Mouse (Mus musculus): ENCODE measurements around the gene Srxn1. TPM values are rescaled to one million over a fixed set of nuclear protein-coding genes. Genes with fewer than 3 reads are reported as not detected.
A peak's percentile ranks its signal among the peaks of the same experiment; 100 is the strongest.

Gene Srxn1
- polyA plus RNA-seq, 1 experiment from 2014 or later, result 13.8 TPM

- Histone ChIP-seq H3K4me1 (ENCODE audit: control insufficient read depth, insufficient read depth, low read length) (peaks cover 20% of the 10 kb centered on the region), H3K9me3 (replicated peaks; ENCODE audit: control insufficient read depth, low read length) (no peaks in the 10 kb centered on the region), H3K4me3 (replicated peaks; ENCODE audit: low read length) (peak within 1 kb of the TSS; percentile 51), H3K4me2 (ENCODE audit: low read depth, low read length) (peak within 1 kb of the TSS; percentile 92), H3K27me3 (ENCODE audit: control insufficient read depth, insufficient read depth, low read length) (peaks cover 28% of the 10 kb centered on the region), H3K9ac (ENCODE audit: low read length) (peak within 1 kb of the TSS; percentile 67), H3K27ac (ENCODE audit: low read length) (no peak within 1 kb of the TSS), H3K36me3 (ENCODE audit: control insufficient read depth, insufficient read depth, low read length) (no peaks in the 10 kb centered on the region)
- peak; percentile 78 for ATAC-seq (ENCODE audit: insufficient read depth, low FRiP score)
- under 1% methylated on average over 117 of the region's 118 CpGs for WGBS
Measured at GRCm38 (mm10) chr2:152143279-152144157, 38.2 kb downstream of the Srxn1 start, which contains the start of gene Tcf15. TSS of gene Tcf15 (plus strand) at chr2:152143561.

- no peak overlapping the region for H3K27ac ChIP-seq (ENCODE audit: low read length)
- 25% methylated on average over 9 of the region's 9 CpGs for whole genome bisulfite sequencing
- H3K4me2 ChIP-seq (ENCODE audit: low read depth, low read length), result peak overlapping the region; percentile 92
- H3K4me1 ChIP-seq (ENCODE audit: control insufficient read depth, insufficient read depth, low read length), result peaks cover 20% of the 10 kb centered on the region
- peaks cover 28% of the 10 kb centered on the region for H3K27me3 ChIP-seq (ENCODE audit: control insufficient read depth, insufficient read depth, low read length)
- H3K4me3 ChIP-seq (replicated peaks; ENCODE audit: low read length), result peak overlapping the region; percentile 51
- no peaks in the 10 kb centered on the region for H3K9me3 ChIP-seq (replicated peaks; ENCODE audit: control insufficient read depth, low read length)
- no peaks in the 10 kb centered on the region for H3K36me3 ChIP-seq (ENCODE audit: control insufficient read depth, insufficient read depth, low read length)
- ATAC-seq (ENCODE audit: insufficient read depth, low FRiP score), result no peak
- peak overlapping the region; percentile 67 for H3K9ac ChIP-seq (ENCODE audit: low read length)
Measured at GRCm38 (mm10) chr2:152144158-152144450, 38.8 kb downstream of the Srxn1 start.

- H3K4me2 ChIP-seq (ENCODE audit: low read depth, low read length), result peak overlapping the region; percentile 92
- peak overlapping the region; percentile 51 for H3K4me3 ChIP-seq (replicated peaks; ENCODE audit: low read length)
- H3K36me3 ChIP-seq (ENCODE audit: control insufficient read depth, insufficient read depth, low read length), result no peaks in the 10 kb centered on the region
- WGBS, result 64% methylated on average over 5 of the region's 5 CpGs
- H3K27me3 ChIP-seq (ENCODE audit: control insufficient read depth, insufficient read depth, low read length), result peaks cover 28% of the 10 kb centered on the region
- ATAC-seq (ENCODE audit: insufficient read depth, low FRiP score), result no peak
- no peak overlapping the region for H3K9ac ChIP-seq (ENCODE audit: low read length)
- H3K4me1 ChIP-seq (ENCODE audit: control insufficient read depth, insufficient read depth, low read length), result peaks cover 20% of the 10 kb centered on the region
- no peak overlapping the region for H3K27ac ChIP-seq (ENCODE audit: low read length)
- H3K9me3 ChIP-seq (replicated peaks; ENCODE audit: control insufficient read depth, low read length), result no peaks in the 10 kb centered on the region
Measured at GRCm38 (mm10) chr2:152144501-152144900, 39.2 kb downstream of the Srxn1 start.

- Histone ChIP-seq H3K27ac (ENCODE audit: low read length) (no peak overlapping the region), H3K4me3 (replicated peaks; ENCODE audit: low read length) (no peak overlapping the region), H3K27me3 (ENCODE audit: control insufficient read depth, insufficient read depth, low read length) (peaks cover 28% of the 10 kb centered on the region), H3K36me3 (ENCODE audit: control insufficient read depth, insufficient read depth, low read length) (no peaks in the 10 kb centered on the region), H3K9ac (ENCODE audit: low read length) (no peak overlapping the region), H3K4me1 (ENCODE audit: control insufficient read depth, insufficient read depth, low read length) (peaks cover 20% of the 10 kb centered on the region), H3K9me3 (replicated peaks; ENCODE audit: control insufficient read depth, low read length) (no peaks in the 10 kb centered on the region), H3K4me2 (ENCODE audit: low read depth, low read length) (no peak overlapping the region)
- no peak for ATAC-seq (ENCODE audit: insufficient read depth, low FRiP score)
- 67% methylated on average over 2 of the region's 2 CpGs for WGBS
Measured at GRCm38 (mm10) chr2:152145711-152146110, 40.4 kb downstream of the Srxn1 start.

GRCm38 (mm10) chr2:152147079-152147478 is 41.8 kb downstream of the Srxn1 start:
- H3K4me3 ChIP-seq (replicated peaks; ENCODE audit: low read length), result no peak overlapping the region
- peaks cover 28% of the 10 kb centered on the region for H3K27me3 ChIP-seq (ENCODE audit: control insufficient read depth, insufficient read depth, low read length)
- WGBS, result 64% methylated on average over 3 of the region's 3 CpGs
- H3K9me3 ChIP-seq (replicated peaks; ENCODE audit: control insufficient read depth, low read length), result no peaks in the 10 kb centered on the region
- ATAC-seq (ENCODE audit: insufficient read depth, low FRiP score), result no peak
- no peak overlapping the region for H3K9ac ChIP-seq (ENCODE audit: low read length)
- peaks cover 13% of the 10 kb centered on the region for H3K4me1 ChIP-seq (ENCODE audit: control insufficient read depth, insufficient read depth, low read length)
- no peaks in the 10 kb centered on the region for H3K36me3 ChIP-seq (ENCODE audit: control insufficient read depth, insufficient read depth, low read length)
- no peak overlapping the region for H3K27ac ChIP-seq (ENCODE audit: low read length)
- H3K4me2 ChIP-seq (ENCODE audit: low read depth, low read length), result no peak overlapping the region

GRCm38 (mm10) chr2:152148675-152149074 is 43.4 kb downstream of the Srxn1 start:
- no peak overlapping the region for H3K9ac ChIP-seq (ENCODE audit: low read length)
- H3K27me3 ChIP-seq (ENCODE audit: control insufficient read depth, insufficient read depth, low read length), result peaks cover 21% of the 10 kb centered on the region
- no peak overlapping the region for H3K27ac ChIP-seq (ENCODE audit: low read length)
- peaks cover 4% of the 10 kb centered on the region; the same call in 1 of the 2 replicates for H3K4me1 ChIP-seq (ENCODE audit: control insufficient read depth, insufficient read depth, low read length)
- H3K36me3 ChIP-seq (ENCODE audit: control insufficient read depth, insufficient read depth, low read length), result no peaks in the 10 kb centered on the region
- no peaks in the 10 kb centered on the region for H3K9me3 ChIP-seq (replicated peaks; ENCODE audit: control insufficient read depth, low read length)
- H3K4me2 ChIP-seq (ENCODE audit: low read depth, low read length), result no peak overlapping the region
- ATAC-seq (ENCODE audit: insufficient read depth, low FRiP score), result no peak
- WGBS, result 86% methylated on average over 9 of the region's 9 CpGs
- H3K4me3 ChIP-seq (replicated peaks; ENCODE audit: low read length), result no peak overlapping the region

GRCm38 (mm10) chr2:152149891-152150290 is 44.6 kb downstream of the Srxn1 start:
- 39% methylated on average over 4 of the region's 4 CpGs for WGBS
- Histone ChIP-seq H3K4me1 (ENCODE audit: control insufficient read depth, insufficient read depth, low read length) (no peaks in the 10 kb centered on the region), H3K27ac (ENCODE audit: low read length) (no peak overlapping the region), H3K9ac (ENCODE audit: low read length) (no peak overlapping the region), H3K9me3 (replicated peaks; ENCODE audit: control insufficient read depth, low read length) (no peaks in the 10 kb centered on the region), H3K4me2 (ENCODE audit: low read depth, low read length) (no peak overlapping the region), H3K27me3 (ENCODE audit: control insufficient read depth, insufficient read depth, low read length) (peaks cover 9% of the 10 kb centered on the region), H3K36me3 (ENCODE audit: control insufficient read depth, insufficient read depth, low read length) (no peaks in the 10 kb centered on the region), H3K4me3 (replicated peaks; ENCODE audit: low read length) (no peak overlapping the region)
- ATAC-seq (ENCODE audit: insufficient read depth, low FRiP score), result no peak

GRCm38 (mm10) chr2:152150373-152150772 is 45.1 kb downstream of the Srxn1 start:
- no peaks in the 10 kb centered on the region for H3K4me1 ChIP-seq (ENCODE audit: control insufficient read depth, insufficient read depth, low read length)
- ATAC-seq (ENCODE audit: insufficient read depth, low FRiP score), result no peak
- WGBS, result 72% methylated on average over 6 of the region's 6 CpGs
- H3K9me3 ChIP-seq (replicated peaks; ENCODE audit: control insufficient read depth, low read length), result no peaks in the 10 kb centered on the region
- no peak overlapping the region for H3K4me2 ChIP-seq (ENCODE audit: low read depth, low read length)
- H3K27ac ChIP-seq (ENCODE audit: low read length), result no peak overlapping the region
- no peaks in the 10 kb centered on the region for H3K36me3 ChIP-seq (ENCODE audit: control insufficient read depth, insufficient read depth, low read length)
- H3K27me3 ChIP-seq (ENCODE audit: control insufficient read depth, insufficient read depth, low read length), result peaks cover 4% of the 10 kb centered on the region
- H3K9ac ChIP-seq (ENCODE audit: low read length), result no peak overlapping the region
- H3K4me3 ChIP-seq (replicated peaks; ENCODE audit: low read length), result no peak overlapping the region

GRCm38 (mm10) chr2:152153361-152153760 is 48.0 kb downstream of the Srxn1 start:
- no peak for ATAC-seq (ENCODE audit: insufficient read depth, low FRiP score)
- Histone ChIP-seq H3K9me3 (replicated peaks; ENCODE audit: control insufficient read depth, low read length) (no peaks in the 10 kb centered on the region), H3K4me2 (ENCODE audit: low read depth, low read length) (no peak overlapping the region), H3K4me3 (replicated peaks; ENCODE audit: low read length) (no peak overlapping the region), H3K9ac (ENCODE audit: low read length) (no peak overlapping the region), H3K4me1 (ENCODE audit: control insufficient read depth, insufficient read depth, low read length) (no peaks in the 10 kb centered on the region), H3K27ac (ENCODE audit: low read length) (no peak overlapping the region), H3K36me3 (ENCODE audit: control insufficient read depth, insufficient read depth, low read length) (no peaks in the 10 kb centered on the region), H3K27me3 (ENCODE audit: control insufficient read depth, insufficient read depth, low read length) (no peaks in the 10 kb centered on the region)
- WGBS, result 26% methylated on average over 3 of the region's 3 CpGs

Data from stomach, embryonic 16.5 days (tissue).